Mouse (Mus musculus) frontal cortex, postnatal 10 days (tissue): ENCODE data around the gene Tmem40.

ENCODE experiments used
- DNase-seq, 2 experiments: peaks; one replicate each; pipeline ENCODE4 v3.0.0; 2022; ENCODE audit warnings: low spot score in 2 of 2, mixed read lengths in 1 of 2

The Tmem40 gene

GRCm38 (mm10) chr6:115770059-115770670, 8.0 kb upstream of the Tmem40 start:
- no peak for DNase-seq

DNA sequence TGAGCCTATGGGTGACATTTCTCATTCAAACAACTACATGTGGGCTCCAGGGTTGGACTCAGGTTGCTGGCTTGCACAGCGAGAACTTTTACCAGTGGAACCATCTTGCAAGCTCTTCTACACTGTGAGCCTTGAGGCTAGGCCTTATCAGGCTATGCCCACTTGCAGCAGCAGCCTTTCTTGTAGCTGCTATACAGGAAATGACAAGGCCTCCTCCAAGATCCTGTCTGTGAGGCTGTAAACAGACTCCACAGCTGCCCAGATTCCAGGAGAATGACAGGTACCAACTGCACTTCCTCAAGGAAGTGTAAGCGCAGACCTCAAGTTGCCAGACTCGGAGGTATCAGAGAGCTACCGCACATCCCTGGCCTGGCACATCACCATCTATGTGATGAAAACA, 6.0 kb upstream of the Tmem40 start:
- DNase-seq = no peak

GRCm38 (mm10) chr6:115767357-115767756, 5.1 kb upstream of the Tmem40 start:
- no peak for DNase-seq

DNA sequence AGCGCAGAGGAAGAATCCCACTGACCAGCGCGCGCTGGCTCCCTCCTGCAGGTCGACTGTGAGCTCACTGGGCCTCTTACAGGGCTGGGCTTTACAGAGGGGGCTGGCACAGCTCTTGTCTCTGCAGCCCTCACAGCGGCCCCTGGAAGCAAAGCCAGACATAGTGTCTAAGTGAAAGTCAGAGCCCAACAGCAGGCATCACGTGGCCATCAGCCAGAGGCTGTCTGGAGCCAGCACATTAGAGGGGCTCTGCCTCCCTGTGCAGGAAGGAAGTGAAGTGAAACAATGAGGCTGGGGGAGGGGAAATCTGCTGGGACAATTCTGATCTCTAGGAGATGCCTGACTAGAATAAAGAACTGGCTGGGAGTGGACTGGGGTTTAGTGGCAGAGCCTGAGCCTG, 2.0 kb upstream of the Tmem40 start:
- peak; percentile 55 to 72 for DNase-seq

DNA sequence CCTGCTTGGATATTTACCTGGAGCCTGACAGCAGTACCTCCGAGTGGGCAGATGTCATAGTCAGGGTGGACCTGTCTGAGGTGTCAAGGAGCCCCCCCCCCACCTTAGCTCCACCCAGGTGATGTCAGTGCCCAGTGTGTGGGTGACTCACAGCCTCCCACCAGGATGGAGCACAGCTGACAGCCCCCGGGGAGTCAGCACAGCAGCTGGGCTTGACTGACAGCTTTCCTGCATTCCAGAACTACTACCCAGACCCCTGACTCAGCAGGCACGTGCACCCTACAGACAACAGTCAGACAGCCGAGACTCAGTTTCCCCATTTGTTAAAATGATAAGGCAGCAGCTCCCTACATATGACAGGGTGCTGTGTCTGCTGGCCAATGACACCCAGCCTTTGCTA, 1.2 kb downstream of the Tmem40 start:
- no peak for DNase-seq

GRCm38 (mm10) chr6:115760137-115760536, 2.1 kb downstream of the Tmem40 start:
- DNase-seq = no peak

DNA sequence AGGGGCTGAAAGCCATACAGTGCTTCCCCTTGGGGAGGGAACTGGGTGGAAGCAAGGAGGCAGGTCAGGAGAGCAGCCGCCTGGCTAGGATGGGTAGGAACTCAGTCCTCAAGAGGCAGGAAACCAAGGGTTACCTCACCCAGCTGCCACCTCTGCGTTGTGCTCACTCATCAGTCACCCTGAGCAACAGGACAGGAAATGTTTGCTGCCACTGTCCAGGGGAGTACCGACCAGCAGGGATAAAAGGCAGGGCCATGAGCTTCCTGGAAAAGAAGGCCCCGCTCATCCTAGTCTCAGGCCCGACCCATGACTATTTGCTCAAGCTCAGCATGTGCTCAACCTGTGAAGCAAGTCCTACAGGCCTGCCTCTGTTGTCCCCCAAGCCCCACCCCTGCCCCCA, 2.7 kb downstream of the Tmem40 start:
- no peak for DNase-seq

GRCm38 (mm10) chr6:115758981-115759435, 3.2 kb downstream of the Tmem40 start:
- DNase-seq = no peak

- DNase-seq = no peak
Measured at GRCm38 (mm10) chr6:115755536-115755935, 6.7 kb downstream of the Tmem40 start.

DNA sequence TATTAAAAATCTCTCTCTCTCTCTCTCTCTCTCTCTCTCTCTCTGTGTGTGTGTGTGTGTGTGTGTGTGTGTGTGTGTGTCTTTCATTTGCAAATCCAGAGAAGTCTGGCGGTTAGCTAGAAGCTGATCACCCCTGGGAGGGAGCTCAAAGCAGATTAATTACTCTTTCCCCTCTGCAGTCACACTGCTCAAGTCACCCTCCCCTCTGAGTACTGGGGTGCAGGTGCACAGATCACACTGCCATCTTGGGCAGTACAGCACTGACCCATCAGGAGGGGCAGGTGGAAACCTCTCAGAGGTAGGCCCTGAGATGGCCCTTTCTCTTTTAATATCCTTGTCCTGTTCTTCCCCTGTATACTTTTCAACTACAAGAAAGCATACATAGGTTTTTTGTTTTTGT, 15.9 kb downstream of the Tmem40 start:
- DNase-seq = no peak

GRCm38 (mm10) chr6:115743569-115743968, 18.6 kb downstream of the Tmem40 start:
- no peak for DNase-seq

DNA sequence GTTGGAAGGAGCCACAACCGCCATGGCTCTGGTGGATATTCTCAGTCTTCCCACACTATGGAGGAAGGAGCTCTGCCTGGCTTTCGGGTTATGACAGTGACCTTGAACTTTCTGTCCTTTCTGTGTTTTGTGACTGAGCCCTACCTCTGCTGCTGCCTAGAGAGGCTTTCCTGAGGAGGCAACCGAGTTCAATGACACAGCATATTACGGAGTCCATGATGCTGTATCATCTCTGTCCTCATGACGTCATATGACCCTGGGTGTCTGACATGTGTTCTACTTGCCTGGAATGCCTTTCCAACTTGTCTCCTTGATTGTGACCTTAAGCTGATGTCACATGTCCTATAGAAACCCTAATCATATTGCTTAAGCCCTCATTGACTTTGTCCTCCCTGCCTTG, 23.2 kb downstream of the Tmem40 start:
- no peak for DNase-seq

DNA sequence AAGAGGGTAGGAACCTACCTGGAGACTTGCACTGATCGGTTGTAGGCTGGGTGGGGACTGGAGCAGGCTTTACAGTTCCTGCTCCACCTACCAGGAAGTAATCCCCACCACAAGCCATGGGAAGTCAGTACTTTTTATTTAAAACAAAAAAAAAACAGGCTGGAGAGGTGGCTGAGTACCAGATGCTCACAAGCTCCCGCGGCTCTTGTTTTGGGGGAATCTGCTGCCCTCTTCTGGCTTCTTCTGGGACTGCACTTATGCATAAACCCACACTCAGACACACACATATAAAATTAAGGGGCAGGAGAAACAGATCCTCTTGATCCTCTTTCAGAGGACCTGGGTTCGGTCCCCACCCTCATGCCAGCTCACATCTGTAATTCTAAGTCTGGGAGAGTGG, 27.3 kb downstream of the Tmem40 start:
- peak in 1 of 2 experiments; percentile 19 for DNase-seq

GRCm38 (mm10) chr6:115732341-115732928, 29.8 kb downstream of the Tmem40 start:
- no peak for DNase-seq

- DNase-seq = no peak
Measured at GRCm38 (mm10) chr6:115730560-115731342, 31.5 kb downstream of the Tmem40 start.

- DNase-seq = no peak
Measured at GRCm38 (mm10) chr6:115727570-115727969, 34.6 kb downstream of the Tmem40 start.

DNA sequence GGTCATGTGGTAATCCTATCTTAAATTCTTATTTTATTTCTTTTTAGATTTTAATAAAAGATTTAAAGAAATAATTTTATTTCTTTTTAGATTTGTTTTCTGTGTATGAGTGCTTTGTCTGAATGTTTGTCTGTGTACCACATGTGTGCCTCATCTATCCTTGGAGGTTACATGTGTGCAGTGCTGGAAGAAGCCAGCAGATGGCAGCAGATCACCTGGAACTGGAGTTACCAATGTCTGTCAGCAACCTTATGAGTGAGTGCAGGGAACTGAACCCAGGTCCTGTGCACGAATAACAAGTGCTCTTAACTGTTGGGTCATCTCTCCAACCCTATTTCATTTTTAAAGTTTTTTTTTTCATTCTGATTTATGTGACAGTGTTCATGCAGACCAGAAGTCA, 35.1 kb downstream of the Tmem40 start:
- no peak for DNase-seq

DNA sequence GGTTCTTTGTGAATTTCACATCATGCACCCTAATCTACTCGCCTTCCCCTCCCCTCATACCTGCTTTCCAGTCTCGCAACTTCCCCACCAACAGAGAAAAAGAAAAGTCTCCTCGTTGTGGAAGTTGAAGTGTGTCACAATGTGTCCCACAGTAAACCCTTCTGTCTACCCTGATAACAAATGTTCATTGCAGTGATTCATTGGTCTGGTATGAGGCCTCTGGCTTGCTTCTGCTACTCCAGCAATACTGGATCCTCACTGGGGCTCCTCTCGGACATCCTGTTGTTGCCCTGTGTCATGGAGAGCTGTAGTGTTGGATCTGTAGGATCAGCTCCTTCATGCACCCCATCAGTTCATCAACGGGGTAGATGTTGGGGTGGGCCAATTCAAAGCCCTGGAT, 40.0 kb downstream of the Tmem40 start:
- DNase-seq = no peak

GRCm38 (mm10) chr6:115717715-115718558, 44.3 kb downstream of the Tmem40 start:
- DNase-seq = no peak

- DNase-seq = no peak
Measured at GRCm38 (mm10) chr6:115717101-115717652, 45.0 kb downstream of the Tmem40 start.

GRCm38 (mm10) chr6:115711261-115711660, 50.9 kb downstream of the Tmem40 start:
- DNase-seq = no peak

GRCm38 (mm10) chr6:115702901-115703300, 59.3 kb downstream of the Tmem40 start:
- DNase-seq = no peak
